ENCODE assay signal across 8 mouse cellular contexts in the genomic region with DNA sequence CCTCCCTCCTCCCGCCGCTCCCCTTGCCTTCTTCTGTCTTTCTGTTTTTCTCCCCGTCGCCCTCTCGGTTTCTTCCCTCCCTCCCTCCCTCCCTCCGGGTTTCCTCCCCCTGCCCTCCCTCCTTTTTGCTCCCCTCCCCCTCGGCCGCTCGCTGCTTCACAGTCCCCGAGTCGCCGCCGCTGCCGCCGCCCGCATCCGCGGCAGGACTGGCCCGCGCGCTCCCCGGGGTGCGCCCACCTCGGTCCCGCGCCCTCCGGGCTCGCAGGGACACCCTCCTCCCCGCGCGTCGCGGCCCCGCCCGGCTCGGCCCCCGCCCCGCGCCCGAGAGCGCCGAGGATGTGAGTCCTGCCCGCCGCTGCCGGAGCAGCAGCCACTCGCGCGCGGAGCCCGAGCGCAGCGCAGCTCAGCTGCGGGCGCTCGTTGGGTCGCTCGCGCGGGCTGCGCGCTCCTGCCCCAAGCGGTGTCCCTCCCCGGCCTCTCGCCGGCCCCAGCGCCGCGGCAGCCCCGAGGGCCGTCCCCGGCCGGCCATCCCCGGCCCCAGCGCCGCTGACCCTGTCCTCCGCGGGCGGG. TPM values are rescaled to one million over a fixed set of nuclear protein-coding genes. Genes with fewer than 3 reads are reported as not detected.
DNase-seq lines count a peak whose midpoint lies in the region; ATAC-seq lines count a peak whose summit lies in the region.
"Had no signal": no experiment of that assay in that cellular context is flagged by ENCODE, and none has a peak within 500 bp of the region (broad histone marks: within the 10 kb centered on the region; RNA-seq: fewer than 3 reads in every experiment).

No protein-coding gene starts in this region.

- peak overlapping the region; percentile 87 for H3K27ac ChIP-seq in forebrain, embryonic 16.5 days (ENCODE audit: low read length)
- H3K27ac ChIP-seq in hindbrain, embryonic 11.5 days (ENCODE audit: low read depth, low read length), result peak overlapping the region; percentile 93

- no peaks in the 10 kb centered on the region for H3K9me3 ChIP-seq in forebrain, embryonic 16.5 days (ENCODE audit: control insufficient read depth, low read length)
- H3K9me3 ChIP-seq in hindbrain, embryonic 11.5 days (ENCODE audit: control insufficient read depth, low read length), result no peaks in the 10 kb centered on the region

- H3K4me1 ChIP-seq in forebrain, embryonic 16.5 days (replicated peaks; ENCODE audit: control insufficient read depth, insufficient read depth, low read length), result peaks cover 30% of the 10 kb centered on the region
- peaks cover 8% of the 10 kb centered on the region for H3K4me1 ChIP-seq in hindbrain, embryonic 11.5 days (replicated peaks; ENCODE audit: control insufficient read depth, insufficient read depth, low read length)

- H3K9ac ChIP-seq in forebrain, embryonic 16.5 days (replicated peaks; ENCODE audit: low read depth, low read length), result peak overlapping the region; percentile 59
- peak overlapping the region; percentile 92 for H3K9ac ChIP-seq in hindbrain, embryonic 11.5 days (ENCODE audit: low read depth, low read length)

- H3K36me3 ChIP-seq in forebrain, embryonic 16.5 days (ENCODE audit: control insufficient read depth, insufficient read depth), result no peaks in the 10 kb centered on the region
- no peaks in the 10 kb centered on the region for H3K36me3 ChIP-seq in hindbrain, embryonic 11.5 days (ENCODE audit: control insufficient read depth, insufficient read depth, low read length)

- 0 out of 2 replicates have a peak, but pooled peaks cover 5% of the 10 kb centered on the region for H3K27me3 ChIP-seq in forebrain, embryonic 16.5 days (replicated peaks; ENCODE audit: control insufficient read depth, insufficient read depth, low read length)
- H3K27me3 ChIP-seq in hindbrain, embryonic 11.5 days (ENCODE audit: control insufficient read depth, insufficient read depth, low read length), result peaks cover 3% of the 10 kb centered on the region; the same call in 1 of the 2 replicates

- DNase-seq in ZHBTc4 (ENCODE audit: low read depth, low spot score), result peak; percentile 85
- peak; percentile 65 for DNase-seq in cerebellum, adult 11 months
- DNase-seq in hindbrain, embryonic 11.5 days (ENCODE audit: low spot score), result peak; percentile 82
- peak; percentile 73 to 83 for DNase-seq in layer of hippocampus, postnatal 10 days (ENCODE audit: low spot score in 2 of 2)
- peak; percentile 85 for DNase-seq in lung, postnatal 10 days
- peak; percentile 81 for DNase-seq in right cerebral cortex, postnatal 25 days

- H3K4me3 ChIP-seq in forebrain, embryonic 16.5 days (replicated peaks; ENCODE audit: low read length), result peak overlapping the region; percentile 69
- peak overlapping the region; percentile 89 for H3K4me3 ChIP-seq in hindbrain, embryonic 11.5 days (ENCODE audit: low read depth, low read length)

- H3K4me2 ChIP-seq in forebrain, embryonic 16.5 days (ENCODE audit: low read length), result peak overlapping the region; percentile 76
- peak overlapping the region; percentile 89 for H3K4me2 ChIP-seq in hindbrain, embryonic 11.5 days (replicated peaks; ENCODE audit: low read depth, low read length)

- WGBS in forebrain, embryonic 16.5 days, result under 1% methylated on average over 71 of the region's 78 CpGs
- WGBS in hindbrain, embryonic 11.5 days, result 0% methylated on average over 34 of the region's 78 CpGs

- peak; percentile 61 for ATAC-seq in forebrain, embryonic 16.5 days
- ATAC-seq in hindbrain, embryonic 11.5 days (ENCODE audit: low FRiP score), result peak; percentile 37; the same call in 1 of the 2 replicates

RNA-seq across cellular contexts. Expression of a gene that starts 0.5 kb away (rescaled TPM):
- polyA plus RNA-seq in forebrain, embryonic 16.5 days (2015; fragmentation: Nextera tagmentation; extraction: Ambion mirVana), result 9.8 and 10.2 TPM in 2 replicates
- polyA plus RNA-seq in hindbrain, embryonic 11.5 days (2014; fragmentation: Nextera tagmentation; extraction: Ambion mirVana), result 6.0 and 6.4 TPM in 2 replicates
- 100 to 1,000 TPM; 161 to 168 TPM for total RNA-seq in layer of hippocampus, postnatal 10 days (2021)

RNA-seq across cellular contexts. Expression of a gene that starts 20.2 kb away (rescaled TPM):
- 18.4 and 20.2 TPM in 2 replicates for polyA plus RNA-seq in forebrain, embryonic 16.5 days (2015; fragmentation: Nextera tagmentation; extraction: Ambion mirVana)
- 16.0 and 16.6 TPM in 2 replicates for polyA plus RNA-seq in hindbrain, embryonic 11.5 days (2014; fragmentation: Nextera tagmentation; extraction: Ambion mirVana)
- total RNA-seq in layer of hippocampus, postnatal 10 days (2021), result 10 to 100 TPM; 39.1 to 43.4 TPM

RNA-seq across cellular contexts. Expression of a gene that starts 58.3 kb away (rescaled TPM):
- 7.7 and 8.4 TPM in 2 replicates for polyA plus RNA-seq in forebrain, embryonic 16.5 days (2015; fragmentation: Nextera tagmentation; extraction: Ambion mirVana)
- polyA plus RNA-seq in hindbrain, embryonic 11.5 days (2014; fragmentation: Nextera tagmentation; extraction: Ambion mirVana), result 0.11 TPM in 1 of 2 replicates, not detected in the other
- total RNA-seq in layer of hippocampus, postnatal 10 days (2021), result 10 to 100 TPM; 29.3 to 33.8 TPM
- polyA plus RNA-seq: gonadal fat pad, adult 2 months had no signal

Comparison
In these comparisons a context has a peak if more than half of its experiments do, and no peak if none do; other contexts are left out.
1. Peak in every context shown above with its lines: DNase-seq, ATAC-seq, H3K4me3 ChIP-seq and H3K27ac ChIP-seq.